Mouse (Mus musculus) CD8-positive naive resting alpha-beta T cell, adult 2 months (primary cell): ENCODE results near the gene Sys1.

ENCODE experiments used
- DNase-seq, 2 experiments: peaks; one replicate each; pipeline ENCODE4 v3.0.0; 2022; ENCODE audit warnings: low read depth in 2 of 2, low spot score in 2 of 2

Sys1 gene

DNA sequence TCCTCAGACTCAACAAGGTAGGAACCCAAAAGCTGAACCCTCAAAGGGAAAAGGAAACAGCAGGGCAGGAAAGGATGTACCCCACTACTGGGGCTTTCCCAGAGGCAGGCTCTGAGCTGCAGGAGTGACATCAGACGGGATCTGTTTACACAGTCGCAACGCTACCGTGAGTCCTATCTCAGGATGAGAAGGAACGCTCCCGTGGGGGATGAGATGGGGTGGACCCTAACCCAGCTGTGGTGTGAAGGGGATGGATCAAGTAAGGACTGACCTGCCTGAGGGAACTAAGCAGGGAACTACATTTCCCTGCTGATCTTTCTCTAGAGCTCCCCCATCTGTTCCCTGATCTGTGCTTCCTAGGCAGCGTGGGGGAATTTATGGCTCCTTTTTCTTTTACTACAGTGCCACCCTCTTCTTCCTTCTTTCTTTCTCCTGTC, at the start of gene Sys1:
Gene Sys1, plus strand, starts transcription at position 101 of the 437 bp plus-strand sequence.
- DNase-seq = no peak

DNA sequence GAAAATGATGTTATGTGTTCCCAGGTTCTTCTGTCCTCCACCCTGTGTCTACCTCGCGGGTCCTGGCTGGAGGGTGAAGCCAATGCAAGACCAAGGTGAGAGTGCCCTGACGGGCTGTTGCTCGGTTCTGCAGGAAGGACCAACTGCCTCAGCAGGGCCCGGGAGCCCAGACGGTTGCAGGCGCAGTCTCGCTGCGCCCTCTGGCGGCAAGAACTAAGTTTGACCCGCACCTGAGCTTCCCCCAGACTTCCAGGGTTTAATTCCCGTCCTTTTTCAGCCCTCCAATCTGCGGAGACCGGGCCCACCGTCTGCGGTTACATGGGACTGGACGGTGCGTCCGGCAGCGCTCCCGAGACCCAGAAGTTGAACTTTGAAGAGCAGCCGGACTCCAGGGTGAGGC, 49.1 kb upstream of the Sys1 start:
- peak; percentile 30 to 36 for DNase-seq

DNA sequence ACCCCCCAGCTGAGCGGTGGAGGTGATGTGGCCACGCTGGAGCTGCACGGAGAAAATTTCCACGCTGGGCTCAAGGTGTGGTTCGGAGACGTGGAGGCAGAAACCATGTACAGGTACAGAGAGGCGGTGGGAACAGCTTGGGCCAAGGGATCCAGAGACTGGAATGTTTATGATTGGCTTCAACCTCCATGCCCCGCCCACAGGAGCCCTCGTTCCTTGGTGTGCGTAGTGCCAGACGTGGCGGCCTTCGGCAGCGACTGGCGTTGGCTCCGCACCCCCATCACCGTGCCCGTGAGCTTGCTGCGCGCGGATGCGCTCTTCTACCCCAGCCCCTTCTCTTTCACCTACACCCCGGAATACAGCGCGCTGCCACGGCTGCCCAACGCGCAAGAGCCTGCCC, 42.6 kb upstream of the Sys1 start:
- no peak for DNase-seq

DNA sequence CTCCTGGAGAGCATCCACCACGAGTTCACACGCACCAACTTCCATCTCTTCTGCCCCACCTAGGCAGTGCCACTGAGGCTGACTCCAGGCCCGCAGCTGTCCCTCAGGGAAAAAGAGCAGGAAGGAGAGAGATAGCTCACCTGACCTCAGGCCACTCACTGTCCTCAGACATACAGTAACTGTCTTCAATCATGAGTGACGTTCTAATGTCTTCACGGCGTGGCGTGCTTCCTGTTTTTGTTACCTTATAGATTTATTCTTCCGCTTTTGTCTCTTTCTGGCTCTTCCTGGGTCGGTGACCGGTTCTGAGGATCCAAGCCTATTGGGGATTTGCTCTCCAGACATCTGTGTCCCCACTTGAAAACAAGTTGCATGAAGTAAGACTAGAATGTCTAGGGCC, 42.2 kb upstream of the Sys1 start:
- no peak for DNase-seq

DNA sequence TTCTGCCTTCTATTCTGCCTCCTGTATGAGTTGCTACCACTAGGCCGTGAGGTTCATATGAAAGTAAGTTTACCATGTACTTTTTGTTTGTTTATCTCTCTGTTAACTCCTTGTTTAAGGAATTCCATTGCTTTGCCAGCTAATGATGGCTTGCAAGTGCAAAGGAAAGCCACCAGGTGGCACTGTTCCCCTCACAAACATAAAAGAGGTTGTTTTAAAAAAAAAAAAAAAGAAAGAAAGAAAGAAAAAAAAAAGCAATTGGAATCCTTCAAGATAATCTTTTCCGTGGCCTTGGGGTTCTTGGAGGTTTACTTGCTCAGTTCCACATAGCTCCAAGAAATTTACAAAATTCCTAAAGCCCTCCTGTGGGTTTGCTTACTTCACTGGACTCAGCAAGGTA, 39.6 kb upstream of the Sys1 start:
- peak in 1 of 2 experiments; percentile 33 for DNase-seq

GRCm38 (mm10) chr2:164418308-164418875, 38.4 kb upstream of the Sys1 start:
- no peak for DNase-seq

- DNase-seq = no peak
These were observed 37.3 kb upstream of the Sys1 start for GRCm38 (mm10) chr2:164419489-164419888.

GRCm38 (mm10) chr2:164421306-164421705, 35.5 kb upstream of the Sys1 start:
- DNase-seq = no peak

- DNase-seq = no peak
These were observed 34.8 kb upstream of the Sys1 start for GRCm38 (mm10) chr2:164421979-164422378.

DNA sequence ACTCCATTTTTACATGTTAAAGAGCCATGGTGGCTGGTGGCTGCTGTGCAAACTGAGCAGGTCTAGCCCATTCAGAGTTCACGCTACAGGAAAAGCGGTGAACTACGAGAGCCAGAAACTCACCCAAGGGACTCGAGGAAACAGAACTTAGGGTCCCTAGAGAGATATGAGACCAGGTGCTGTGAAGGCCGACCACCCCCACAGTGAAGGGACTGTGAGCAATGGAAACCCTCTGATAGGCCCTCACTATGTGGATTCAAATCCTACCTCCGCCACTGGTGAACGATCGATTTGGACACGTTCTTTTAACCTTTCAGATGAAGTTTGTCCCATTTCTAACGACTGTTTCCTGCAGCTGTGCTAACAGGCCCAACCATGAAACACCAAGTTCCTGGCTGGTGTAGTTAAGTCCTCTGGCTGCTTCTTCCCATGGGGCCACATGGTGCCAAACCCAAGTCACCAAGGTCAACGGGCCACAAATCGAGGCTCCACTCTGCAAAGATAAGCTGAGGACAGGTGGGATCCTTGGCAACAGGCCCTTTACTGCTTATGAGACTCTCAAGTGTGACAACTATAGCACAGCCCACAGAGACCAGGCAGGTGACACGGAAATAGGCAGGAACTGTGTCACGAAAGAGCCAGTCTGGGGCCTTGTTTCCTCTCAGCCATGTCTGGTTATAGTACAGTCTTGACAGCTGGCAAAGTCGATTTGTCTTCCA, 33.9 kb upstream of the Sys1 start:
- DNase-seq = no peak

DNA sequence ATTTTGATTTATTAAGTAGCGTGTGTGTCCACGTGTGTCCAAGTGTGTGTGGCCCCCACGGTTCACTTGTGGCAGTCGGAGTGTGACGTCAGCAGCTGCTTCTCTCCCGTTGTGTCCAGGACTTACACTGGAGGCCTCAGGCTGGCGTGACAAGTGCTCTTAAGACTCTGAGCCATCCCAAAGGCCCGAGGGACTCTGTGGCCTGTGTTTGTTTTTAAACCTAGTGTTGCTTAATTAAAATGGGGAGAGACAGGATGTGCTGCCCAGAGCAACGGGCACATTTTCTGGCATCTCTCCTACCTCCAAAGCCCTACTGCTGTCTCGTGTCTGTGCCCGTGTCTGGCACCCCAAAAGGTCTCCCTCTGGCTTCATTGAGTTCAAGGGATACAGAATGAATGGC, 33.3 kb upstream of the Sys1 start:
- no peak for DNase-seq

DNA sequence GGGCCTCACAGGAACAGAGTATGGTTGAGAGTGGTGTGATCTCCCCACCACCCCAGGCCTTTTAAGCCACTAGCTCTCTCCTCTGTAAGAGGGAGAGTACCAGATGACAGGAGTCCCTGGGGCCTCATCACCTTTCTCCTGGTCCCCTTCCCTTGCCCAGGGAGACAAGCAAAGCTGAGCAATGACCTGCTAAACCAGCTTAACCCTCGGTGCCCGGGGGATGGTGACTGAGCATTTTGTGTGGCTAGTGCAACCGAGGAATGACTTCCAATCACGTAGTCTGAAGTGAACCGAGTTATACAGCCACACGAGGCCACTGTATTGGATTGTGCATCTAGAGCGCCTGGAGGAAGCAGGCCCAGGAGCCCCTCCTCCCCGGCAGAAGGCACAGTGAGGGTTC, 32.4 kb upstream of the Sys1 start:
- DNase-seq = no peak

DNA sequence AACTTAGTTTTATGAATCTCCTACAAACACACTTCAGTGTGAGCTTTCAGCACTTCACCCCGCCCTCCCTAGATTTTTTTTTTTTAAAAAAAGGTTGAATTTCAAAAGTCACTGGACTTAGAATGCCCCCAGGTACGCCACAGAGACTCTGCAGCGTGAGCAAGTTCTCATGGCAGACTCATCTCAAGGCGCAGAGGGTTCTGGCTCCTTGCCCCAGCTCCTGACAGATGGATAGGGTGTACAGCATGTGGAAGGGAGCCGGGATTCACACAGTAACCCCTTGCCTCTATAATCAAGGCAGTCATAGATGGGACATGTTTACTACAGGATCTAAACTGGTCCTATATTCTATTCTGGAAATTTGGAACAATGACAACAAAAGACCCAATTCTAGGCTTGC, 31.4 kb upstream of the Sys1 start:
- DNase-seq = no peak

GRCm38 (mm10) chr2:164426121-164426520, 30.6 kb upstream of the Sys1 start:
- DNase-seq = no peak

- DNase-seq = no peak
These were observed 29.8 kb upstream of the Sys1 start for GRCm38 (mm10) chr2:164426952-164427351.

- DNase-seq = no peak
These were observed 28.3 kb upstream of the Sys1 start for GRCm38 (mm10) chr2:164428451-164428850.

DNA sequence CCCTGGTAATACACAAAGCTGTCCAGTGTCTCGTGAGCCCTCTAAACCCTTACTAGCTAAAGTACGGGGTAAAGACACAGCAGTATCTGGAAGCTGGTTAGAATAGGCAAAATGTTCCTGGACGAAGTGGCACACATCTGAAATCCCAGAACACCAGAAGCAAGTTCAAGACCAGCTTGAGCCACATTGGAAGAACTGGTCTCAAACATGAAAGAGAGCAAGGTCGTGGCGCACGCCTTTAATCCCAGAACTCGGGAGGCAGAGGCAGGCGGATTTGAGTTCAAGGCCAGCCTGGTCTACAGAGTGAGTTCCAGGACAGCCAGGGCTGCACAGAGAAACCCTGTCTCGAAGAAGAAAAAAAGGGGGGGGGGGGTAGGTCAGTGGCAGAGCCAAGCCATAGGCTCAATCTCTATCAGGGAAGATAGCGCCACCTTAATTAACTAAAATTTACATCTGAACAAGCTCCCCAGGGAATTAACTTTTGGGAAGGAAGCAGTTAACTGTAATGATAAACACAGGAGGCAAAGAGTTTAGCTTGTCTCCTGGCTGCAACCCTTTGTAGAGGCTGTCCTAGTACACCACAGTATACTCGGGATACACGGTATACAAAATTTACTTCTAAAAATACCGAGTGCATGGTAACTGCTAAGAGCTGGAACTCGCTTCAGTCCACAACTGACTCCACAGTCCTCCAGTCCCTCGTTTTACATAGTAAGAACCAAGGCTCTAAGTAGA, 26.7 kb upstream of the Sys1 start:
- no peak for DNase-seq

DNA sequence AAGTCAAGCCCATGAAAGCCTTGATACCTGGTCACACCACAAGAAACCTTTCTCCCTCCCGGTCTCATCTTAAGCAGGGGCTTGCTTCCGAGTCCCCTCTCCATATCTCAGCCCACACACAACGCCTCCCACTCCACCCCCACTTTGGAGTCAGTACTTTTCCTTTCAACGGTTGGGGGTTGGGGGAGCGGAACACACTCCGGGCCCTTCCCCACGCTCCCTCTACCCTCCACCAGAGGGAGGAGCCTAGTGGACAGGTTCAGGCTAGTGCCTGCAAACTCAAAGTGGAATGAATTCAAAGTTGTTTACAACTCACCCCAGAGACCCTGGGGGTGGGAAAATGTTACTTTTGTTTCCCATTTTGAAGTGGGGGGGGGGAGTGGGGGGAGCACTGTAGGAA, 26.1 kb upstream of the Sys1 start:
- no peak for DNase-seq

DNA sequence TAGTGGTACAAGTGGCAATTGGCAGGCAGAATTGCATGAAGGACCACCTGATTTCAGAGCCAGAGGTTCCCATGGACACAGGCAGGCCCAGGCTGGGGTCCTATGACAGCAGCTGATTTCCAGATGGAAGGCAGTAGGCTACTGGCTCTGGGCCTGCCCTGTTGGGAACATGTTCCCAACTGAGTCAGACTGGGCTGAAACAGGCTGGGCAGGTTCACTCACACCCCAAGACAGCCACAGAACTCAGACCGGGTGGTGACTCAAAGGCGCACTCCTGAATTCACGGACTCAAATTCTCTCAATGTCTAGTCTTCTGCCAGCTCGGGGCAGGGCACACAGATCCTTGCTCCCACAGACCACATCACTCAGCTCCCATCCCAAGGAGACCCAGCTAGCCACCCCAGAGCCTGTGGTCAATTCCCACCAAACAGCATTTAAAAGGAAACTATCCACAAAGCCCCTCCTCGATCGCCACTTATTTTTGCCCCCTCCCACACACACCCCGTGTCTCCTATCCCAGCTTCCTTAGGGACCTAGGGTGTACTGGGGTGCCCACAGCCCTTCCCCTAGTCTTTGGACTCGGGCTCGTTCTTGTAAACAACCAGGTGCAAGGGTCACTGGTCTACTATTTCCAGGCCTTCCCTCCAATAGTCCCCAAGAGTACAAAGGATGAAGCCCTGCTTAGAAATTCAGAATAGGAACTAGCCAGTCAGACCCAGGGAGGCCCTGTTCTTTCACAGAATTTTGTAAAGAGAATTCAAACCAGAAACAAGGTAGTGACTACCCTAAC, 24.9 kb upstream of the Sys1 start:
- no peak for DNase-seq

GRCm38 (mm10) chr2:164432541-164433191, 24.1 kb upstream of the Sys1 start:
- no peak for DNase-seq

DNA sequence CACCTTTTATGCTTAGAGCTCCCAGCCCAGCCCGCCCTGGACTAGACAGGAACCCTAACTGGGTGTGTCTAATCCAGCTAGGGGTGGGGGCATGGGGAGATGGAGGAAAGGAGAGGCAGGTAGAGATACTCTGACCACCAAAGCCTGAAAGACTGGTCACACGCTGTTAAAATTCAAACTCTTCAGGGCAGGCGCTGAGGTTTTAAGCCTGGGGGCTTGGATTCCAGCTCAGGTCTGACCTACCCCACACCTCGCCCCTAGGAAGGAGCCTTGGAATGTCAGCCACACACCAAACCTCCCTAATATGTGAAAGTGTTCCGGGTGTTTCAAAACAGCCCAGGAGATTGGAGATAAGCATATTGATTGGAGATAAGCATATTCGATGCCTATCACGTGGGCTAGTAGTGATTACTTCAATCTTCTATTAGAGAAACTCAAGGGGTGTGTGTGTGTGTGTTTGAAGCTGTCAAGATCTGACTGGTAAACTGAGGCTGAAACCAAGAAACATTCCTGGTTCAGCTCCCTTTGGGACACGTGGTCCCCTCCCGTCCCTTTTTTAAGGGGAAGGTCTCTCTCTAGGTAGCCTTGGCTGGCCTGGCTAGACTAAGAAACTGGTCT, 23.4 kb upstream of the Sys1 start:
- no peak for DNase-seq
